Mouse (Mus musculus): ENCODE data around the gene Eif4a1. TPM values are rescaled to one million over a fixed set of nuclear protein-coding genes. Genes with fewer than 3 reads are reported as not detected.

The Eif4a1 gene
- polyA plus RNA-seq, 1 experiment from 2014 or later: 310 TPM

GRCm38 (mm10) chr11:69656617-69657461, 15.4 kb downstream of the Eif4a1 start:
- peaks cover 29% of the 10 kb centered on the region for H3K4me1 ChIP-seq (replicated peaks)
- H3K4me2 ChIP-seq: no peak overlapping the region
- peaks cover 60% of the 10 kb centered on the region for H3K36me3 ChIP-seq
- no peak for ATAC-seq (replicated peaks; ENCODE audit: insufficient number of reproducible peaks, insufficient read depth, low FRiP score, low read depth)
- no peak overlapping the region for H3K4me3 ChIP-seq
- H3K27ac ChIP-seq: no peak overlapping the region
- H3K27me3 ChIP-seq: no peaks in the 10 kb centered on the region
- H3K9me3 ChIP-seq (replicated peaks): no peaks in the 10 kb centered on the region
- WGBS: 72% methylated on average over 10 of the region's 10 CpGs
- H3K9ac ChIP-seq: no peak overlapping the region

- no peaks in the 10 kb centered on the region for H3K27me3 ChIP-seq
- no peak overlapping the region for H3K4me3 ChIP-seq
- 72% methylated on average over 5 of the region's 5 CpGs for WGBS
- ATAC-seq (replicated peaks; ENCODE audit: insufficient number of reproducible peaks, insufficient read depth, low FRiP score, low read depth): no peak
- H3K9me3 ChIP-seq (replicated peaks): no peaks in the 10 kb centered on the region
- H3K27ac ChIP-seq: no peak overlapping the region
- no peak overlapping the region for H3K4me2 ChIP-seq
- H3K4me1 ChIP-seq (replicated peaks): peaks cover 22% of the 10 kb centered on the region
- no peak overlapping the region; the same call in 1 of the 2 replicates for H3K9ac ChIP-seq
- peaks cover 68% of the 10 kb centered on the region for H3K36me3 ChIP-seq
Observed at GRCm38 (mm10) chr11:69656065-69656455, 16.2 kb downstream of the Eif4a1 start.

- Histone ChIP-seq H3K4me1 (replicated peaks) (peaks cover 19% of the 10 kb centered on the region), H3K9ac (peak within 1 kb of the TSS; percentile 32; the same call in 1 of the 2 replicates), H3K4me2 (peak within 1 kb of the TSS; percentile 39; the same call in 1 of the 2 replicates), H3K36me3 (peaks cover 74% of the 10 kb centered on the region), H3K27ac (peak within 1 kb of the TSS; percentile 24; the same call in 1 of the 2 replicates), H3K9me3 (replicated peaks) (no peaks in the 10 kb centered on the region), H3K4me3 (no peak within 1 kb of the TSS), H3K27me3 (no peaks in the 10 kb centered on the region)
- WGBS: 20% methylated on average over 34 of the region's 34 CpGs
- ATAC-seq (replicated peaks; ENCODE audit: insufficient number of reproducible peaks, insufficient read depth, low FRiP score, low read depth): 0 out of 2 replicates have a peak, but pooled peaks have one; percentile 55
Observed at GRCm38 (mm10) chr11:69655264-69656064, 16.8 kb downstream of the Eif4a1 start, which contains the start of gene Sox15. TSS of gene Sox15 (plus strand) at chr11:69655314.

GRCm38 (mm10) chr11:69654760-69655159, 17.5 kb downstream of the Eif4a1 start:
- H3K27ac ChIP-seq: peak overlapping the region; percentile 24; the same call in 1 of the 2 replicates
- H3K4me2 ChIP-seq: no peak overlapping the region
- H3K9me3 ChIP-seq (replicated peaks): no peaks in the 10 kb centered on the region
- no peak for ATAC-seq (replicated peaks; ENCODE audit: insufficient number of reproducible peaks, insufficient read depth, low FRiP score, low read depth)
- H3K4me1 ChIP-seq (replicated peaks): peaks cover 19% of the 10 kb centered on the region
- no peak overlapping the region for H3K9ac ChIP-seq
- 50% methylated on average over 9 of the region's 9 CpGs for WGBS
- no peaks in the 10 kb centered on the region for H3K27me3 ChIP-seq
- no peak overlapping the region for H3K4me3 ChIP-seq
- peaks cover 74% of the 10 kb centered on the region for H3K36me3 ChIP-seq

GRCm38 (mm10) chr11:69653399-69653798, 18.8 kb downstream of the Eif4a1 start:
- no peak for ATAC-seq (replicated peaks; ENCODE audit: insufficient number of reproducible peaks, insufficient read depth, low FRiP score, low read depth)
- H3K4me3 ChIP-seq: no peak overlapping the region
- peaks cover 19% of the 10 kb centered on the region for H3K4me1 ChIP-seq (replicated peaks)
- 54% methylated on average over 5 of the region's 5 CpGs for WGBS
- H3K9ac ChIP-seq: no peak overlapping the region
- H3K36me3 ChIP-seq: peaks cover 76% of the 10 kb centered on the region
- H3K9me3 ChIP-seq (replicated peaks): no peaks in the 10 kb centered on the region
- no peak overlapping the region for H3K27ac ChIP-seq
- no peak overlapping the region for H3K4me2 ChIP-seq
- H3K27me3 ChIP-seq: no peaks in the 10 kb centered on the region

- H3K4me2 ChIP-seq: no peak overlapping the region
- no peak overlapping the region for H3K9ac ChIP-seq
- no peaks in the 10 kb centered on the region for H3K4me1 ChIP-seq (replicated peaks)
- no peaks in the 10 kb centered on the region for H3K9me3 ChIP-seq (replicated peaks)
- 83% methylated on average over 5 of the region's 5 CpGs for WGBS
- no peaks in the 10 kb centered on the region for H3K27me3 ChIP-seq
- no peak for ATAC-seq (replicated peaks; ENCODE audit: insufficient number of reproducible peaks, insufficient read depth, low FRiP score, low read depth)
- no peak overlapping the region for H3K27ac ChIP-seq
- peaks cover 92% of the 10 kb centered on the region for H3K36me3 ChIP-seq
- no peak overlapping the region for H3K4me3 ChIP-seq
Observed at GRCm38 (mm10) chr11:69645860-69646259, 26.4 kb downstream of the Eif4a1 start.

GRCm38 (mm10) chr11:69635471-69635870, 36.8 kb downstream of the Eif4a1 start:
- Histone ChIP-seq H3K27ac (no peak overlapping the region), H3K4me3 (no peak overlapping the region), H3K4me2 (no peak overlapping the region), H3K9me3 (replicated peaks) (no peaks in the 10 kb centered on the region), H3K36me3 (peaks cover 17% of the 10 kb centered on the region), H3K27me3 (no peaks in the 10 kb centered on the region), H3K4me1 (replicated peaks) (peaks cover 21% of the 10 kb centered on the region), H3K9ac (no peak overlapping the region)
- WGBS: 79% methylated on average over 3 of the region's 3 CpGs
- ATAC-seq (replicated peaks; ENCODE audit: insufficient number of reproducible peaks, insufficient read depth, low FRiP score, low read depth): no peak

GRCm38 (mm10) chr11:69633128-69633866, 38.9 kb downstream of the Eif4a1 start:
- under 1% methylated on average over 36 of the region's 50 CpGs for WGBS
- peak; percentile 56 for ATAC-seq (replicated peaks; ENCODE audit: insufficient number of reproducible peaks, insufficient read depth, low FRiP score, low read depth)
- Histone ChIP-seq H3K4me2 (peak overlapping the region; percentile 65), H3K4me3 (peak overlapping the region; percentile 92), H3K27me3 (no peaks in the 10 kb centered on the region), H3K36me3 (0 out of 2 replicates have a peak, but pooled peaks cover 4% of the 10 kb centered on the region), H3K4me1 (replicated peaks) (peaks cover 21% of the 10 kb centered on the region), H3K27ac (peak overlapping the region; percentile 96), H3K9ac (peak overlapping the region; percentile 89), H3K9me3 (replicated peaks) (no peaks in the 10 kb centered on the region)

- peak within 1 kb of the TSS; percentile 65 for H3K4me2 ChIP-seq
- H3K9me3 ChIP-seq (replicated peaks): no peaks in the 10 kb centered on the region
- peaks cover 21% of the 10 kb centered on the region for H3K4me1 ChIP-seq (replicated peaks)
- peak within 1 kb of the TSS; percentile 92 for H3K4me3 ChIP-seq
- WGBS: under 1% methylated on average over 52 of the region's 56 CpGs
- no peaks in the 10 kb centered on the region for H3K27me3 ChIP-seq
- peak within 1 kb of the TSS; percentile 89 for H3K9ac ChIP-seq
- peak within 1 kb of the TSS; percentile 96 for H3K27ac ChIP-seq
- 0 out of 2 replicates have a peak, but pooled peaks cover 4% of the 10 kb centered on the region for H3K36me3 ChIP-seq
- ATAC-seq (replicated peaks; ENCODE audit: insufficient number of reproducible peaks, insufficient read depth, low FRiP score, low read depth): peak; percentile 99
Observed at GRCm38 (mm10) chr11:69632284-69633089, 39.7 kb downstream of the Eif4a1 start, which contains the start of gene Fxr2. TSS of gene Fxr2 (plus strand) at chr11:69632990.

- no peaks in the 10 kb centered on the region for H3K27me3 ChIP-seq
- no peaks in the 10 kb centered on the region for H3K9me3 ChIP-seq (replicated peaks)
- H3K4me3 ChIP-seq: no peak overlapping the region
- H3K9ac ChIP-seq: no peak overlapping the region
- H3K4me1 ChIP-seq (replicated peaks): peaks cover 12% of the 10 kb centered on the region
- H3K27ac ChIP-seq: no peak overlapping the region
- 60% methylated on average over 1 of the region's 1 CpGs for WGBS
- no peak overlapping the region for H3K4me2 ChIP-seq
- H3K36me3 ChIP-seq: no peaks in the 10 kb centered on the region
- no peak for ATAC-seq (replicated peaks; ENCODE audit: insufficient number of reproducible peaks, insufficient read depth, low FRiP score, low read depth)
Observed at GRCm38 (mm10) chr11:69629802-69630201, 42.4 kb downstream of the Eif4a1 start.
